Mouse (Mus musculus) heart, embryonic 12.5 days (tissue): ENCODE measurements around the gene Ptpn23. TPM values are rescaled to one million over a fixed set of nuclear protein-coding genes. Genes with fewer than 3 reads are reported as not detected.

ENCODE experiments used
- ATAC-seq: fragments of 200-750 bp; cut with Nextera tagmentation; 2 replicates; pipeline ENCODE4 v1.8.0; 2017; ENCODE audit warnings: moderate TSS enrichment, moderate library complexity; ENCODE audit not compliant: insufficient number of reproducible peaks, low FRiP score
- H3K27ac ChIP-seq: fragments of 300-500 bp; sonication (generic); 2 replicates; pipeline ENCODE4 v1.5.1; 2016; ENCODE audit warnings: mild to moderate bottlenecking, moderate library complexity; ENCODE audit not compliant: poor library complexity, severe bottlenecking
- H3K27me3 ChIP-seq: fragments of 300-500 bp; sonication (generic); replicated peaks from 2 replicates; pipeline ENCODE4 v1.6.1; 2016; ENCODE audit warnings: mild to moderate bottlenecking, moderate library complexity
- H3K36me3 ChIP-seq: fragments of 300-500 bp; sonication (generic); 2 replicates; pipeline ENCODE4 v1.6.1; 2016; ENCODE audit warnings: mild to moderate bottlenecking, moderate library complexity
- H3K4me1 ChIP-seq: fragments of 300-500 bp; sonication (generic); replicated peaks from 2 replicates; pipeline ENCODE4 v1.6.1; 2016; ENCODE audit warnings: mild to moderate bottlenecking
- H3K4me2 ChIP-seq: fragments of 300-500 bp; sonication (generic); 2 replicates; pipeline ENCODE4 v1.6.1; 2016; ENCODE audit warnings: mild to moderate bottlenecking, moderate library complexity
- H3K4me3 ChIP-seq: fragments of 300-500 bp; sonication (generic); 2 replicates; pipeline ENCODE4 v1.5.1; 2016; ENCODE audit warnings: mild to moderate bottlenecking
- H3K9ac ChIP-seq: fragments of 300-500 bp; sonication (generic); 2 replicates; pipeline ENCODE4 v1.6.1; 2016; ENCODE audit warnings: mild to moderate bottlenecking, moderate library complexity
- H3K9me3 ChIP-seq: fragments of 300-500 bp; sonication (generic); replicated peaks from 2 replicates; pipeline ENCODE4 v1.6.1; 2016; ENCODE audit warnings: mild to moderate bottlenecking, moderate library complexity
- WGBS: fragments of 180-500 bp; shearing (Covaris S2); methylation state at CpG from one replicate; pipeline ENCODE4 v1.1.7; 2016; 5-methylcytosine and 5-hydroxymethylcytosine counted together
- polyA plus RNA-seq: library from polyadenylated mRNA; unstranded; fragments of >200 nt; fragmentation: Nextera tagmentation; extraction: Ambion mirVana; gene quantifications from 2 replicates; pipeline ENCODE4 v1.2.1, GENCODE M21; 2016

Gene Ptpn23
- polyA plus RNA-seq, 1 experiment from 2014 or later = 14.0 TPM

DNA sequence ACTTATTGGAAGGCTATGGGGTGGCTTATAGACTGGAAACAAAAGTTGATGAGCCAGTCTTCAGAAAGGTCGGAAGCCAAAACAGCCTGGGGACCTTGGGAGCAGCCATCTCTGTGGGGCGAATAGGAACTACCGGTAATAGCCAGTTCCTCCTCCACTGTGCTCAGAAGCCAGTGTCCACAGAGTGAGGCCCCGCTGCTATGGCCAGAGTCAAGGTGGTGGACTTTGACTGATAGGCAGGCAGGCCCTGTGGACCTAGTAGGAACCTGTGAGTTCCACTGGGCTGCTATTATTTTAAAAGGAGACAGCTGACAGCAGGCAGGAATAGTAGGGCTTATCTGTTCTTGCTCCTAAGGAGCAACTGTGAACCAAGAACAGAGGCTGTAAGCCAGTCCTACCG is 57.4 kb downstream of the Ptpn23 start:
- H3K27me3 ChIP-seq = no peaks in the 10 kb centered on the region
- no peak overlapping the region for H3K27ac ChIP-seq
- no peak overlapping the region for H3K9ac ChIP-seq
- H3K36me3 ChIP-seq = peaks cover 4% of the 10 kb centered on the region; the same call in 1 of the 2 replicates
- WGBS = 76% methylated on average over 5 of the region's 5 CpGs
- no peak for ATAC-seq
- no peaks in the 10 kb centered on the region for H3K9me3 ChIP-seq
- H3K4me2 ChIP-seq = no peak overlapping the region
- H3K4me3 ChIP-seq = no peak overlapping the region
- peaks cover 23% of the 10 kb centered on the region for H3K4me1 ChIP-seq

DNA sequence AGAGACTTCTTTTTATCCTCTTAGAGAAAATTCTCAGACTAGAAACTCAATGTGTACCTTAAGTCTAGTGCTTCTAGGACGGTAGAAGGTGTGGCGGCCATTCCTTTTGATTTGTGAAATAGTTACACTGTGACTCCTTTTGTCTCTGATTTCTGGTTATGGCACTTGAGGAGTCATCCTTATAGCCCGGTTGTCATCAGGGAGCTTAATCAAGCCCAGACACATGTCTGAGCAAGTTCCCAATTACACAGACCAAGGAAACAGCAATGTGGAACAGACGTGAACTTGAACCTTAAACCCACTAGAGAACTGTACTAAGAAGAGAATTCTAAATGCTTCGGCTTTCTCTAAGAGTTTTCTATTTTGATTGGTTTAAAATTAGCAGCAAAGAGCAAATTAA is 57.8 kb downstream of the Ptpn23 start:
- Histone ChIP-seq H3K27me3 (no peaks in the 10 kb centered on the region), H3K4me2 (no peak overlapping the region), H3K9ac (no peak overlapping the region), H3K4me1 (peaks cover 21% of the 10 kb centered on the region), H3K27ac (no peak overlapping the region), H3K4me3 (no peak overlapping the region), H3K9me3 (no peaks in the 10 kb centered on the region), H3K36me3 (peaks cover 4% of the 10 kb centered on the region; the same call in 1 of the 2 replicates)
- no peak for ATAC-seq
- 87% methylated on average over 5 of the region's 5 CpGs for WGBS

DNA sequence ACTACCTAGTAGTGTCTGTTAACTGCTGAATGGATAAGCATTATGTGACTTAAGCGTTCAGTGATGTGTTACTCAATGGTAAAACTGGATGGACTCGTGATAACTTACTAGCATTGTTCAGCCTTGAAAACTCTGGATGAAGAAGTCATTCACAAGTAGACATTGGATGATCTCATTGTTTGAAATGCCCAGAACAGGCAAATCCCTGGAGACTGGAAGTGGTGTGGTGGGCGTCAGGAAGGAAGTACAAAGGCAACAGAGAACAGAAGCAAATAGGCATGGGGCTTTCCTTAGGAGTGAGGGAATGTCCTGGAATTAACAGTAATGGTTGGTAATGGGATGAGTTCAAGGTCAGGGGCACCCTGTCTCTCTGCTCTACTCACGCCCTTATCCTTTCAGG is 59.1 kb downstream of the Ptpn23 start:
- H3K27ac ChIP-seq = no peak overlapping the region

DNA sequence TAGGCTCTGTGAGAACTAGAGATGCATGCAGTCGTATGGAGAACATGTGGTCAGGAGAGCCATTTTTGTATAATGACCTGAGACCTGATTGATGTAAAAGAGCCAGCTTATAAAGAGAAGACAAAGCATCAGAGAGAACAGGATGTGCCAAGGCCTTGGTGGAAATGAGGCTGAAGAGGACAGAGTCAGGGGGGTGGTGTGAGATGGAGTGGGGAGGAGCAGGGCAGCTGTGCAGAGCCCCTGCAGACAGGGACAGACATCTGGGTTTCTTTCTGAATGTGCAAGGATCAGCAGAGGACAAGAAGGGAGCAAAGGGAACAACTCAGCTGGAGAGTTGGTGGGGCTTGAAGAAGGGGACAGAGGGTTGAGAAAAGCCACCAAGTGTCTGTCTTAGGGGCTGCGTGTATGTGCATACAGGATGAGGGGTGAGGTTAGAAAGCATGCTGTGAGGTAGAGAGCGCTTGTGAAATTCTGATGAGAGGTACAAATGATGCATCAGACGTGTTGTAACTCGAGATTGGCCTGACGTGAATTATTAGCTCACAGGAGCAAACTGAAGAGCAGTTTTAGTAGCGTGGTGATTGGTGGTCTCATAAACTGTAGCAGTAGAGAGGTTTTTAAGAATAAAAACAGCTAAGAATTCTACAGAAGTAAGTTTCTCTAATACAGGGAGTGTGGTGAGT is 62.8 kb downstream of the Ptpn23 start:
- Histone ChIP-seq H3K27me3 (no peaks in the 10 kb centered on the region), H3K36me3 (no peaks in the 10 kb centered on the region), H3K4me2 (no peak overlapping the region), H3K27ac (no peak overlapping the region), H3K4me3 (no peak overlapping the region), H3K4me1 (peaks cover 5% of the 10 kb centered on the region), H3K9ac (no peak overlapping the region), H3K9me3 (no peaks in the 10 kb centered on the region)
- WGBS = 69% methylated on average over 7 of the region's 7 CpGs
- no peak for ATAC-seq

More for the DNA sequence above, 59.1 kb downstream of the Ptpn23 start:
- Histone ChIP-seq H3K27me3 (no peaks in the 10 kb centered on the region), H3K4me1 (peaks cover 16% of the 10 kb centered on the region), H3K4me2 (no peak overlapping the region), H3K4me3 (no peak overlapping the region), H3K36me3 (no peaks in the 10 kb centered on the region), H3K9ac (no peak overlapping the region), H3K9me3 (no peaks in the 10 kb centered on the region)
- no peak for ATAC-seq
- 52% methylated on average over 4 of the region's 4 CpGs for WGBS

DNA sequence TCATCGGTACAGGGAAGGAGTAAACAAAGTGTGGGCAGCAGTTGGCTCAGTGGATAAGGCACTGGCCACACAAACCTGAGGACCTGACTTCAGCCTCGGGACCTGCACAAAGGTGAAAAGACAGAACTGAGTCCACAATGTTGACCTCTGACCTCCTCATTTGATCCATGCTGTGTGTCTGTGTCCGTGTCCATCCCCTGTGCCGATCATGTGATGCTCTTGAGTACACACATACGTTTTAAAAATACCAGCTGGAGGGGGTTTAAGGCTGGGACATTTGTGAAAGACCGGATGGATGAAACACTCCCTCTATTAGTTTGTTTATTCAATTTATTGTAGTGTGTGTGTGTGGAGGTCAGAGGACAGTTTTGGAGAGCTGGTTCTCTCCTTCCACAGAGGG is 64.2 kb downstream of the Ptpn23 start:
- no peak overlapping the region for H3K4me2 ChIP-seq
- H3K4me1 ChIP-seq = peaks cover 2% of the 10 kb centered on the region
- 78% methylated on average over 6 of the region's 6 CpGs for WGBS
- H3K4me3 ChIP-seq = no peak overlapping the region
- ATAC-seq = no peak
- H3K36me3 ChIP-seq = no peaks in the 10 kb centered on the region
- H3K27ac ChIP-seq = no peak overlapping the region
- H3K9me3 ChIP-seq = no peaks in the 10 kb centered on the region
- no peaks in the 10 kb centered on the region for H3K27me3 ChIP-seq
- no peak overlapping the region for H3K9ac ChIP-seq

DNA sequence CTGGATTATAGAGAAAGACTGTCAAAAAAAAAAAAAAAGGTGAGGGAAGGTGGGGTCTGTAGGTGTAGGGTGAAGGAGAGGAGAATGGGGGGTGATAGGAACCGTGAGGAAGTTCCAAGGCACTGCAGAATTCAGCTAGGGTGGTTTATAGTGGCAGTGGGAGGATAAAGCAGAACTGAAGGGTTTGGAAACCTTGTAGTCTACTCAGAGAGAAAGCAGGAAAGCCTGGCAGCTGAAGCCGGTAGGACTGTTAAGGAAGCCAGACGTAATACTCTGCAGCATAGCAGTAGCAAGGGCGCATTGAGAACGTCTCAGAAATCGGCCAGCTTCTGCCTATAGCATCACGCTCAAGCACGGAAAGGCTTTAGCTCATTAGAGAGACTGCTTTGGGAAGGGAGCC is 66.0 kb downstream of the Ptpn23 start:
- no peak overlapping the region for H3K4me2 ChIP-seq
- no peak overlapping the region for H3K4me3 ChIP-seq
- no peaks in the 10 kb centered on the region for H3K36me3 ChIP-seq
- WGBS = 69% methylated on average over 8 of the region's 8 CpGs
- no peaks in the 10 kb centered on the region for H3K27me3 ChIP-seq
- no peaks in the 10 kb centered on the region for H3K9me3 ChIP-seq
- no peak overlapping the region for H3K9ac ChIP-seq
- ATAC-seq = no peak
- peaks cover 15% of the 10 kb centered on the region for H3K4me1 ChIP-seq
- H3K27ac ChIP-seq = no peak overlapping the region

DNA sequence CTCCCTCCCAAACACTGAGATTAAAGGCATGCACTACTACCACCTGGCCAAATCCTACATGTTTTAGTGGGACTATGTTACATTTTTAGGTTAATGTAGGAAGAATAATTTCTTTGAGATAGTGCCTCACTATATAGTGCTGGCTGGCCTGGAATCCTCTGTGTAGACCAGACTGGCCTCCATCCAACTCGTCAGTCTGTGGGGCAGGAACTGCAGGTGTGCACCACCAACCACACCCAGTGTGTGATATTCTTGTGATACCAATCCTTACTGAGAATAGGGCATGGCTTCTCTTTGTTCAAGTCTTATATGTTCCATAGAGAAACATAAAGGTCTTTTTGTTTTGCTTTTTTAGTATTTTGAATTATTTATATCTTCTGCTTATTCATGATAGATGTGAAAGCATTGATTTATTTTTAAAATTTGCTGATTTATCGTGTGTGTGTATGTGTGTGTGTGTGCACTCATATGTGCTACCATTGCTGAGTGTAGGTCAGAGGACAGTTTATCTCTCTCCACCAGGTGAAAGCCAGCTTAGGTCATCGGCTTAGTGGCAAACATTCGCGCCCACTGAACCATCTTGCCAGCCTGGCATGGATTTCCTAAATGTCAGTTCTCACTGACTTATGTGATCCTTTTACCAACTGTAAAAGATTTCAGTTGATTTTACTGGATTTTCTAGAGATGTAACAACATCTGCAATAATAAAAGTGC is 67.8 kb downstream of the Ptpn23 start:
- H3K4me2 ChIP-seq = no peak overlapping the region
- no peaks in the 10 kb centered on the region for H3K9me3 ChIP-seq
- no peak for ATAC-seq
- H3K9ac ChIP-seq = no peak overlapping the region
- H3K4me1 ChIP-seq = peaks cover 15% of the 10 kb centered on the region
- no peak overlapping the region for H3K27ac ChIP-seq
- no peaks in the 10 kb centered on the region for H3K27me3 ChIP-seq
- H3K4me3 ChIP-seq = no peak overlapping the region
- 77% methylated on average over 5 of the region's 5 CpGs for WGBS
- H3K36me3 ChIP-seq = no peaks in the 10 kb centered on the region

Other genes starting within 250 kb of the Ptpn23 start
- gene Cspg5, start 164.4 kb downstream of the Ptpn23 start, polyA plus RNA-seq = 1.9 and 2.1 TPM in 2 replicates
- 13.8 and 15.3 TPM in 2 replicates for gene Elp6, start 103.0 kb downstream of the Ptpn23 start, polyA plus RNA-seq
- gene Scap, start 74.9 kb downstream of the Ptpn23 start, polyA plus RNA-seq = 22.2 and 23.9 TPM in 2 replicates
- 0.26 and 0.65 TPM in 2 replicates for gene Ngp, start 11.5 kb upstream of the Ptpn23 start, polyA plus RNA-seq
- 9.8 and 10.2 TPM in 2 replicates for gene Klhl18, start 68.5 kb upstream of the Ptpn23 start, polyA plus RNA-seq
- gene Kif9, start 68.7 kb upstream of the Ptpn23 start, polyA plus RNA-seq = 0.74 and 0.86 TPM in 2 replicates
- gene Setd2, start 124.4 kb upstream of the Ptpn23 start, polyA plus RNA-seq = 26.4 and 28.5 TPM in 2 replicates
- 22.9 and 26.0 TPM in 2 replicates for gene Nradd, start 216.2 kb upstream of the Ptpn23 start, polyA plus RNA-seq
- 1.9 and 2.4 TPM in 2 replicates for gene Nbeal2, start 245.9 kb upstream of the Ptpn23 start, polyA plus RNA-seq
- 120 and 123 TPM in 2 replicates for gene Ccdc12, start 248.3 kb upstream of the Ptpn23 start, polyA plus RNA-seq